Mouse (Mus musculus) hematopoietic stem cell, adult 5-6 weeks (primary cell): ENCODE results near the gene Zfp651. TPM values are rescaled to one million over a fixed set of nuclear protein-coding genes. Genes with fewer than 3 reads are reported as not detected.

Source experiments
- ATAC-seq, 2 experiments: fragments of 125-278 bp in 1 of 2; replicated peaks in 1 of 2; 2 replicates each; pipeline ENCODE4 v1.8.0; 2016 to 2017; ENCODE audit warnings: inconsistent platforms in 2 of 2, mild to moderate bottlenecking in 2 of 2, moderate number of reproducible peaks in 2 of 2, low read depth in 1 of 2, moderate TSS enrichment in 1 of 2; ENCODE audit not compliant: low FRiP score in 2 of 2, poor library complexity in 2 of 2, severe bottlenecking in 2 of 2, insufficient read depth in 1 of 2, low TSS enrichment in 1 of 2
- total RNA-seq: library from RNA; stranded (forward); fragments of 172-1452, 232-1000 nt; gene quantifications from 2 replicates; pipeline ENCODE4 v1.2.3, GENCODE M21; 2017

Gene Zfp651
- total RNA-seq, 1 experiment from 2014 or later = 3.0 TPM

- ATAC-seq = no peak
Measured at GRCm38 (mm10) chr9:121794972-121795539, 35.9 kb downstream of the Zfp651 start.

- ATAC-seq = no peak
Measured at GRCm38 (mm10) chr9:121797722-121798121, 38.6 kb downstream of the Zfp651 start.

- no peak for ATAC-seq
Measured at GRCm38 (mm10) chr9:121798887-121799520, 39.9 kb downstream of the Zfp651 start.

- ATAC-seq = peak in 1 of 2 experiments; percentile 4; a peak in 2 of 4 replicates
Measured at GRCm38 (mm10) chr9:121802747-121803146, 43.6 kb downstream of the Zfp651 start.

- no peak for ATAC-seq
Measured at GRCm38 (mm10) chr9:121807546-121807945, 48.4 kb downstream of the Zfp651 start.

GRCm38 (mm10) chr9:121807947-121808346, 48.8 kb downstream of the Zfp651 start:
- no peak for ATAC-seq

GRCm38 (mm10) chr9:121808511-121808910, 49.4 kb downstream of the Zfp651 start:
- ATAC-seq = no peak

GRCm38 (mm10) chr9:121810081-121810821, 51.1 kb downstream of the Zfp651 start:
- no peak for ATAC-seq

GRCm38 (mm10) chr9:121815183-121815582, 56.1 kb downstream of the Zfp651 start:
- ATAC-seq = no peak

GRCm38 (mm10) chr9:121819073-121819770, 60.1 kb downstream of the Zfp651 start:
- no peak for ATAC-seq

- ATAC-seq = no peak
Measured at GRCm38 (mm10) chr9:121819771-121820471, 60.8 kb downstream of the Zfp651 start.

GRCm38 (mm10) chr9:121820765-121821164, 61.6 kb downstream of the Zfp651 start:
- ATAC-seq = no peak

Other genes starting within 250 kb of the Zfp651 start
- gene Lyzl4, start 117.2 kb upstream of the Zfp651 start, total RNA-seq = not detected in 2 replicates
- gene Vipr1, start 116.6 kb upstream of the Zfp651 start, total RNA-seq = 0.25 and 0.45 TPM in 2 replicates
- gene Sec22c, start 53.8 kb upstream of the Zfp651 start, total RNA-seq = 4.3 and 4.4 TPM in 2 replicates
- gene Ss18l2, start 49.0 kb upstream of the Zfp651 start, total RNA-seq = 27.1 and 30.0 TPM in 2 replicates
- gene Nktr, start 40.2 kb upstream of the Zfp651 start, total RNA-seq = 155 and 156 TPM in 2 replicates
- not detected in 2 replicates for gene Klhl40, start 18.3 kb downstream of the Zfp651 start, total RNA-seq
- not detected in 2 replicates for gene Hhatl, start 33.2 kb downstream of the Zfp651 start, total RNA-seq
- 0.50 TPM in 1 of 2 replicates, not detected in the other for gene Ccdc13, start 80.1 kb downstream of the Zfp651 start, total RNA-seq
- gene Higd1a, start 99.0 kb downstream of the Zfp651 start, total RNA-seq = 15.9 and 26.9 TPM in 2 replicates
- not detected in 2 replicates for gene Ackr2, start 139.0 kb downstream of the Zfp651 start, total RNA-seq
- not detected in 2 replicates for gene Cyp8b1, start 157.0 kb downstream of the Zfp651 start, total RNA-seq
- 0.38 TPM in 1 of 2 replicates, not detected in the other for gene Fam198a, start 191.7 kb downstream of the Zfp651 start, total RNA-seq
- gene Pomgnt2, start 237.8 kb downstream of the Zfp651 start, total RNA-seq = 10.9 and 17.5 TPM in 2 replicates